Mouse (Mus musculus): ENCODE measurements at regions not wholly inside any gene's neighbourhood (a gene's known extent, or its start where the extent isn't known, plus 50 kb on each side); places are given as distances from the start of the nearest gene placed in this dataset.

GRCm38 (mm10) chr12:45833871-45834270 is 759.4 kb upstream of the Stxbp6 start:
- Histone ChIP-seq H3K9ac (no peak overlapping the region), H3K4me1 (peaks cover 13% of the 10 kb centered on the region), H3K27ac (no peak overlapping the region), H3K27me3 (no peaks in the 10 kb centered on the region), H3K4me2 (no peak overlapping the region), H3K36me3 (no peaks in the 10 kb centered on the region), H3K9me3 (no peaks in the 10 kb centered on the region), H3K4me3 (no peak overlapping the region)
- 74% methylated on average over 1 of the region's 1 CpGs for WGBS
- ATAC-seq (ENCODE audit: insufficient number of reproducible peaks, insufficient read depth, low FRiP score, low TSS enrichment, low read depth): no peak

- Histone ChIP-seq H3K36me3 (no peaks in the 10 kb centered on the region), H3K4me3 (no peak overlapping the region), H3K9ac (no peak overlapping the region), H3K4me2 (peak overlapping the region; percentile 14), H3K9me3 (no peaks in the 10 kb centered on the region), H3K27ac (no peak overlapping the region), H3K27me3 (no peaks in the 10 kb centered on the region), H3K4me1 (peaks cover 13% of the 10 kb centered on the region)
- ATAC-seq (ENCODE audit: insufficient number of reproducible peaks, insufficient read depth, low FRiP score, low TSS enrichment, low read depth): no peak
- WGBS: 8% methylated on average over 4 of the region's 4 CpGs
Observed at GRCm38 (mm10) chr12:45833414-45833762, 758.9 kb upstream of the Stxbp6 start.

- Histone ChIP-seq H3K4me1 (peaks cover 13% of the 10 kb centered on the region), H3K27me3 (no peaks in the 10 kb centered on the region), H3K27ac (no peak overlapping the region), H3K9me3 (no peaks in the 10 kb centered on the region), H3K36me3 (no peaks in the 10 kb centered on the region), H3K4me3 (no peak overlapping the region), H3K4me2 (peak overlapping the region; percentile 14), H3K9ac (no peak overlapping the region)
- 32% methylated on average over 9 of the region's 9 CpGs for WGBS
- ATAC-seq (ENCODE audit: insufficient number of reproducible peaks, insufficient read depth, low FRiP score, low TSS enrichment, low read depth): no peak
Observed at GRCm38 (mm10) chr12:45832671-45833413, 758.3 kb upstream of the Stxbp6 start.

- no peaks in the 10 kb centered on the region for H3K27me3 ChIP-seq
- H3K4me1 ChIP-seq: no peaks in the 10 kb centered on the region
- no peak overlapping the region for H3K4me2 ChIP-seq
- no peak overlapping the region for H3K4me3 ChIP-seq
- no peak overlapping the region for H3K9ac ChIP-seq
- H3K27ac ChIP-seq: no peak overlapping the region
- no peaks in the 10 kb centered on the region for H3K36me3 ChIP-seq
- H3K9me3 ChIP-seq: no peaks in the 10 kb centered on the region
- ATAC-seq (ENCODE audit: insufficient number of reproducible peaks, insufficient read depth, low FRiP score, low TSS enrichment, low read depth): no peak
Observed at GRCm38 (mm10) chr12:45824861-45825260, 750.4 kb upstream of the Stxbp6 start.

All from embryonic facial prominence, embryonic 13.5 days (tissue).